Mouse (Mus musculus) T-cell, adult 2 months (primary cell): ENCODE measurements around the gene Grrp1.

Experiments used
- DNase-seq: peaks from one replicate; pipeline ENCODE4 v3.0.0; 2022; ENCODE audit warnings: low spot score

Gene Grrp1

GRCm38 (mm10) chr4:134269622-134270021 is 15.7 kb upstream of the Grrp1 start:
- peak; percentile 24 for DNase-seq

- DNase-seq, result no peak
Observed at GRCm38 (mm10) chr4:134268102-134268655, 14.3 kb upstream of the Grrp1 start.

DNA sequence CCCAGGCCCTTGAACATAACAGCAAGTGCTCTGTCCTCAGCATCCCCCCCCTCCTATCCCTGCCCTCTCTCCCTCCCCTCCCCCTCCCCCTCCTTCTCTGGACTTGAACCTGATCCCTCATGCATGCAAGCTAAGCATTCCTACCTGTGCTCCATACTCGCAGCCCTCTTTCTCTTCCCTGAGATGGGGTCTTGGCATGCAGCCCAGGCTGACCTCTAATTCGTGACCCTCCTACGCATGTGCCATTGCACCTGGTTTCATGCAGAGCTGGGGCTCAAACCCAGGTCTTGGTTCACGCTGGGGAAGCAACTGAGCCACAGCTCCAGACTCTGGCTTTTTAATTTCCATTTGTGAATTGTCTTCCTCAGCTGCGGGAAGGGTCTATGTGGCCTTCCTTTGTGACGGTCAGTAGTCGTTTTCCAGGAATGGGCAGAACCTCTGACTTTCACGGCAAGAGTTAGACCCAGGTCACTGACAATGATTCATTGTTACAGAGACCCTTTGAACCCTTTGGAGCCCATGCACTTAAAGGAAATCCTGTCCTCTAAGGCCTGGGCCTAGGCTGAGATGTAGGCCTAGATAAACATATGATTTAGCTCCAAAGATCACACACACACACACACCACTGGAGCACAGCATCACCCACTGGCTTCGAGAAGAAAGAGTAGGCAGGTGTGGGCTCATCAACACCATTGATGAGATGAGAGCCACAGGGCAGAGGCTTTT is 12.1 kb upstream of the Grrp1 start:
- no peak for DNase-seq

GRCm38 (mm10) chr4:134263191-134263590 is 9.3 kb upstream of the Grrp1 start:
- peak; percentile 25 for DNase-seq

- no peak for DNase-seq
Observed at GRCm38 (mm10) chr4:134258354-134258753, 4.4 kb upstream of the Grrp1 start.

- DNase-seq, result no peak
Observed at GRCm38 (mm10) chr4:134257198-134258009, 3.5 kb upstream of the Grrp1 start.

GRCm38 (mm10) chr4:134256407-134257197 is 2.7 kb upstream of the Grrp1 start:
- DNase-seq, result no peak

GRCm38 (mm10) chr4:134255854-134256253 is 1.9 kb upstream of the Grrp1 start:
- no peak for DNase-seq

DNA sequence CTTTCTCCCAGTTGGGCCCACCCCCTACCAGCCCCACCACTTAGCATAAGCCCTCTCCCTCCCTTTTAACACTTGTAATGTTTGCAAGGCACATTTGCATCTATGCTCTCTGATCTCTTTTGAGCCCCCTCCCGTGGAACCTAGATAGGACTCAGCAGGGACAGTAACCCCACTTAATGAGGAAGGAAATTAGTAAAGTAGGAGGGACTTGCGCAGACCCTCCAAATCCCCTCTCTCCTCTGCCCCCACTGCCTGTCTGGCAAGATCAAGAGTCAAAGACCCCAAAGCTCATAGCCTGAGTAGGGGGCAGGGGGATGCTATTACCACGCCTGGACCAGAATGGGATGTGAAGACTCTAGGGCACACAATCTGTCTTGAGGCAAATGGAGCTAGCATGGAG is 929 bp upstream of the Grrp1 start:
- no peak for DNase-seq

GRCm38 (mm10) chr4:134252911-134253721 is 790 bp downstream of the Grrp1 start:
- DNase-seq, result no peak

DNA sequence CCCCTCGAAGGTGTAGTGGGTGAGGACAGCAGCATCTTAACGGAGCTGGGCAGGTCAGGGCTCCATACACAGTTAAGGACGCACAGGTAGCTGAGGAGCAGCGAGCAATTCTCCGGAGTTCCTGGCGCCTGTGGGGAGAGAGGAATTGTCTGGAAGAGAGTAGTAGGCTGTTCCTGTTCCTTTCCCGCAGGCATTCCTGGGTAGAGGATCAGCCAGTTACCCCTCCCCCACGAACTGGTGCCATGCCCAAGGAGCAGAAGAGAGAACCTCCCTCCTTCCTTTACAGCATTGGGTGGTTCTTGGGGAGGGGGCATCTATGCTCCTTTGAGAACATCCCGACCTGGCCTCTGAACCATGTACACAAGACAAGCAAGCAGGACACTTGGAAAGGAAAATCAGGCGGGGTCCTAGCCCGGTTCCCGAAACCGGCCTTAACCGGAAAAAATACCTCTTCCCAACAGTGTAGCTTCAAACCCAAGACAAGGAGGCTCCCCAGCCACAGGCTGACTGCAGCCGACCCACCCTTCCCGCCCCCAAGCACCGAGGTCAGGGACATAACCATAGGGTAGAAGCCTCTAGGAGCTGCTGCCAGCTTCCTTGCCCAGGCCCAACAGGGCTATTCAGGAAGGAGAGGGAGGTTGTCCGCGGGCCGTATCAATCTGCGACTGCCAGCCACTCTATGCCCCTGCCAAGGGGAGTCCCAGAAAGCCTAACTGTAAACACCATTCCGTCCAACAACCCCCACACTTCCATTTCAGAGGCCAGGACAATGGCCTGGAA is 1.6 kb downstream of the Grrp1 start:
- no peak for DNase-seq

GRCm38 (mm10) chr4:134251241-134252130 is 2.4 kb downstream of the Grrp1 start:
- peak; percentile 45 for DNase-seq

- DNase-seq, result no peak
Observed at GRCm38 (mm10) chr4:134250930-134251240, 3.0 kb downstream of the Grrp1 start.

DNA sequence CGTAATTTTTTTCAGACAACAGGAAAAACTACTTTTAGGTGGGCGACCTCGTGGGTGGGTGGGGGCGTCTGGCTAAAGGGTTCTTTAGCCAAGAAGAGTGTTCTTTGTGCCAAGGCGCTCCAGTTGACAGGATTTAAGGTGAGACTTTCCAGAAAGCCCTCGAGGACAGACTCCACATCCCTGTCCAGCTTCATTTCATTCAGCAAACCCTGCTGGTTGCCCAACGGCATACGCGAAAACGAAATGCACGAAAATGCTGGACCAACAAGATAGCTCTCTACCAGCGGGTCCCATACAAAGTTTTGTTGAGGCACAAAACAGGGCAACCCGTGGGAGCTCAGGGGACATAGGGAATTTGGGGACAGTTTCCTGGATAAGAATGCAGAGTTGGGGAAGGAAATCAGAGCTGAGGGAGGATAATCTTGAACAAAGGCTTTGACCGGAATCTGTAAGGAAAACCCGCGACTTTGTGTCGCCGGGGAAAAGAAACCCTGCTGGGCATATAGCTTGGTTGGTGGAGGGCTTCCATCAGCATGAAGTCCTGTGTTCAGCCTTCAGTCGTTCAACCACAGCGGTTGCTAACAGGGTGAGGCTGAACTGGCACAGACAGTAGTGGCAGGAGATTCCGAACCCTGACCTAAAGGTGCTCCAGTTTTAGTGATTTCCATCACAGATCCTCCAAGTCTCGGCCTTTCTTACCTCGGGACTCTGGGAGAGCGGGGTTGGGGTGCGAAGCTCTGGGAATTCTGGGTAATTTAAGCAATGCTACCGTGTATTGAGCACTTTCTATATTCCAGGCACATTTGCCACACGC is 3.6 kb downstream of the Grrp1 start:
- DNase-seq, result no peak

GRCm38 (mm10) chr4:134249651-134250050 is 4.3 kb downstream of the Grrp1 start:
- DNase-seq, result peak; percentile 62

GRCm38 (mm10) chr4:134246719-134247258 is 7.1 kb downstream of the Grrp1 start, which contains the start of gene Gm30191:
Gene Gm30191 (plus strand): TSS chr4:134246935.
- DNase-seq, result no peak

- DNase-seq, result no peak
Observed at GRCm38 (mm10) chr4:134246256-134246655, 7.7 kb downstream of the Grrp1 start.

GRCm38 (mm10) chr4:134245148-134245843 is 8.6 kb downstream of the Grrp1 start, which contains the start of gene Zfp593:
Gene Zfp593 (minus strand): TSS chr4:134245592.
- peak; percentile 96 for DNase-seq
